Mouse (Mus musculus) ES-E14 (cell line): Measurements from ENCODE around the gene Sh3pxd2a. TPM values are rescaled to one million over a fixed set of nuclear protein-coding genes. Genes with fewer than 3 reads are reported as not detected.

Experiments used
- DNase-seq: peaks from one replicate; pipeline ENCODE4 v3.0.0-alpha.2; 2013; ENCODE audit warnings: low read depth, low spot score
- H3K27ac ChIP-seq: 2 replicates; pipeline ENCODE4 v1.5.1; 2012; ENCODE audit warnings: low read depth, mild to moderate bottlenecking, low read length, moderate library complexity, mixed read lengths; ENCODE audit not compliant: poor library complexity, insufficient read depth, severe bottlenecking
- H3K36me3 ChIP-seq: 2 replicates; pipeline ENCODE4 v1.6.1; 2012; ENCODE audit warnings: mild to moderate bottlenecking, low read length, moderate library complexity, mixed read lengths; ENCODE audit not compliant: control insufficient read depth, poor library complexity, insufficient read depth, severe bottlenecking
- H3K4me1 ChIP-seq, 2 experiments: fragments of 150-350 bp in 1 of 2; sonication (generic) in 1 of 2; 2 replicates each; pipeline ENCODE4 v1.6.1; 2012; ENCODE audit warnings: low read length in 2 of 2, mild to moderate bottlenecking in 1 of 2, mixed read lengths in 1 of 2; ENCODE audit not compliant: control insufficient read depth in 2 of 2, insufficient read depth in 2 of 2, poor library complexity in 1 of 2
- H3K4me3 ChIP-seq, 2 experiments: fragments of 150-350 bp in 1 of 2; sonication (generic) in 1 of 2; 2 replicates each; pipeline ENCODE4 v1.5.1; 2012; ENCODE audit warnings: low read length in 2 of 2, low read depth in 1 of 2, mild to moderate bottlenecking in 1 of 2, mixed read lengths in 1 of 2; ENCODE audit not compliant: insufficient read depth in 1 of 2, poor library complexity in 1 of 2, severe bottlenecking in 1 of 2
- H3K9ac ChIP-seq: 2 replicates; pipeline ENCODE4 v1.6.1; 2012; ENCODE audit warnings: low read depth, mild to moderate bottlenecking, low read length, mixed read lengths; ENCODE audit not compliant: poor library complexity, insufficient read depth, severe bottlenecking
- H3K9me3 ChIP-seq: fragments of 150-350 bp; sonication (generic); 2 replicates; pipeline ENCODE4 v1.6.1; 2012; ENCODE audit warnings: low read depth, mild to moderate bottlenecking, low read length; ENCODE audit not compliant: control insufficient read depth, insufficient read depth
- CHD2 ChIP-seq: IDR thresholded peaks from 2 replicates; pipeline ENCODE4 v1.6.1; 2014; ENCODE audit warnings: mild to moderate bottlenecking, low read depth, low read length, inconsistent platforms
- HCFC1 ChIP-seq: IDR thresholded peaks from 2 replicates; pipeline ENCODE4 v1.6.1; 2012; ENCODE audit warnings: low read length, inconsistent platforms, borderline replicate concordance; ENCODE audit not compliant: insufficient read depth
- MAFK ChIP-seq: IDR thresholded peaks from 2 replicates; pipeline ENCODE4 v1.6.1; 2014; ENCODE audit warnings: mild to moderate bottlenecking, low read depth, low read length, inconsistent platforms; ENCODE audit not compliant: insufficient read depth
- ZC3H11A ChIP-seq: IDR thresholded peaks from 2 replicates; pipeline ENCODE4 v1.6.1; 2012; ENCODE audit warnings: low read depth, mild to moderate bottlenecking, inconsistent platforms, low read length, borderline replicate concordance
- ZNF384 ChIP-seq: IDR thresholded peaks from 2 replicates; pipeline ENCODE4 v1.6.1; 2012; ENCODE audit warnings: low read depth, low read length, inconsistent platforms
- in situ Hi-C, 2 experiments: fragments of 600-800 bp; cut with MboI; formaldehyde crosslinking; loops; one replicate each; pipeline ENCODE4 v1.15.1; 2025; ENCODE audit warnings: low sequenced_read_pairs in 2 of 2, inconsistent platforms in 1 of 2; ENCODE audit not compliant: unreplicated experiment in 2 of 2
- total RNA-seq: library from RNA; depleted of rRNA; stranded (reverse); fragments of 300-350 nt; gene quantifications from 2 replicates; pipeline ENCODE4 v1.2.3, GENCODE M21; 2012

Sh3pxd2a gene
- total RNA-seq, 1 experiment: 13.0 TPM

GRCm38 (mm10) chr19:47315917-47316265, 148.3 kb downstream of the Sh3pxd2a start:
- Histone ChIP-seq H3K27ac (no peak overlapping the region), H3K9me3 (no peaks in the 10 kb centered on the region), H3K4me3 (no peak overlapping the region), H3K4me1 (peaks cover 7 to 33% of the 10 kb centered on the region in 2 experiments), H3K36me3 (no peaks in the 10 kb centered on the region; the same call in 1 of the 2 replicates), H3K9ac (no peak overlapping the region)
- no peak for DNase-seq
- no peak for TF ChIP-seq HCFC1
- in situ Hi-C loops: no loop called here

- Histone ChIP-seq H3K36me3 (no peaks in the 10 kb centered on the region; the same call in 1 of the 2 replicates), H3K4me1 (peaks cover 7 to 29% of the 10 kb centered on the region in 2 experiments), H3K9ac (peak overlapping the region; percentile 45), H3K9me3 (no peaks in the 10 kb centered on the region), H3K4me3 (peak overlapping the region; percentile 24 to 52; a peak in 2 of 4 replicates), H3K27ac (no peak overlapping the region)
- TF ChIP-seq ZNF384 (no peak), ZC3H11A (no peak), CHD2 (no peak), HCFC1 (no peak), MAFK (no peak)
- in situ Hi-C loops: no loop called here
- no peak for DNase-seq
Observed at GRCm38 (mm10) chr19:47315091-47315916, 148.9 kb downstream of the Sh3pxd2a start.

- TF ChIP-seq CHD2 (no peak), ZNF384 (no peak), HCFC1 (no peak), ZC3H11A (no peak), MAFK (no peak)
- peak overlapping the region; percentile 60 for H3K9ac ChIP-seq
- H3K27ac ChIP-seq: no peak overlapping the region
- in situ Hi-C loops: no loop called here
- peak overlapping the region; percentile 52 to 63 for H3K4me3 ChIP-seq
- H3K4me1 ChIP-seq: peaks cover 7 to 24% of the 10 kb centered on the region in 2 experiments
- H3K36me3 ChIP-seq: peaks cover 2% of the 10 kb centered on the region; the same call in 1 of the 2 replicates
- no peaks in the 10 kb centered on the region for H3K9me3 ChIP-seq
- DNase-seq: no peak
Observed at GRCm38 (mm10) chr19:47314076-47314941, 149.9 kb downstream of the Sh3pxd2a start.

- peak overlapping the region; percentile 24 to 52 for H3K4me3 ChIP-seq
- in situ Hi-C loops: no loop called here
Observed at GRCm38 (mm10) chr19:47313387-47314075, 150.7 kb downstream of the Sh3pxd2a start.

More at GRCm38 (mm10) chr19:47313387-47314075, 150.7 kb downstream of the Sh3pxd2a start:
- no peak for DNase-seq
- Histone ChIP-seq H3K27ac (no peak overlapping the region), H3K9me3 (no peaks in the 10 kb centered on the region), H3K36me3 (peaks cover 2% of the 10 kb centered on the region; the same call in 1 of the 2 replicates), H3K9ac (peak overlapping the region; percentile 57; the same call in 1 of the 2 replicates), H3K4me1 (peaks cover 7 to 21% of the 10 kb centered on the region in 2 experiments; a peak in 3 of 4 replicates)
- TF ChIP-seq MAFK (no peak), CHD2 (no peak), HCFC1 (no peak), ZC3H11A (no peak), ZNF384 (no peak)
